Mouse (Mus musculus) CD4-positive helper T cell, adult 2 months (primary cell): ENCODE measurements around the gene Rbm20.

Experiments used
- DNase-seq: peaks from one replicate; pipeline ENCODE4 v3.0.0-alpha.2; 2012; ENCODE audit warnings: low read depth, missing footprints, low spot score

Gene Rbm20

DNA sequence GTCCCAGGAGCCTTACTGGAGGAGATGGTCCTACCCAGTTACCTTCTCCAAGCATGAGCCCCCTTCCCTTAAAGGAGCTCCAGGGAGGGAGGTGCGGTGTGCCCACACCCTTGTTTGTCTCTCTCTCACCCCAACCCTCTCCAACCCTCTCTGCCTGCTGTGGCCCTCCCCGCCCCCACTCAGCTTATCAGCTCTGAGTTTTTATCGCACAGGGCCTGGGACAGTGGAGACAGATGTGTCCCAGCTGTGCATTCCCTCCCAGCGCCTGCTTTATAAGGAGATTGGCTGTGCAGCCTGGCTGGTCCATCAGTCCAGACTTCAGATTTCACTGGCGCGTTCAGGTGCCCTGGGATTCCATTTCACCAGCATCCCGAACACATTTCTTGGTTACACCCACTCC, 132.9 kb downstream of the Rbm20 start:
- DNase-seq: peak; percentile 21

DNA sequence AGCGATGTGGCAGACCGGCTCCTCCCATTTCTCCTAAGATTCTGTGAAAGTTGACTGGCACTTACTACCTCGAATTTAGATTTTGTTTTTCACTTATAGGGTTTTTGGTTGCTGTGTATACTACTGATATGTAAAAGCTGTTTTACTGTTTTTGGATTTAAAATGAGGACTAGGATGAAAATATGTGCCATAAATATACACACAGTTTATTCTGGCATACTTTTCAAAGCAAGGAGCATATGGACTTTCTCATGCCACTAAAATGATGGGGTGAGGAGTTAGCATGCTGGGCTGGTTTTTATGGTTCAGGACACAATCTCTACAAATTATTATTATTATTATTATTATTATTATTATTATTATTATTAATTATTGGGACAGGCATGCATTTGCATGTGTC, 133.5 kb downstream of the Rbm20 start:
- DNase-seq: no peak

DNA sequence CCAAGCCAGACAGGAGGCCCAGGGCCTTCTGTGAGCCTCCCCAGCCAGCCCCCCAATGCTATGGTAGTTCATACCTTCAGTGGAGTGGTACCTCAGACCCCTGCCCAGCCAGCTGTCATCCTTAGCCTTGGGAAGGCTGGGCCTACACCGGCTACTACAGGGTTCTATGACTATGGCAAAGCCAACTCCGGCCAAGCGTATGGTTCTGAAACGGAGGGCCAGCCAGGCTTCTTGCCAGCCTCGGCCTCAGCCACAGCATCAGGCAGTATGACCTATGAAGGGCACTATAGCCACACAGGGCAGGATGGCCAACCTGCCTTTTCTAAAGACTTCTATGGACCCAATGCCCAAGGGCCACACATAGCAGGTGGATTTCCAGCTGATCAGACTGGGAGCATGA, 136.5 kb downstream of the Rbm20 start:
- no peak for DNase-seq

DNA sequence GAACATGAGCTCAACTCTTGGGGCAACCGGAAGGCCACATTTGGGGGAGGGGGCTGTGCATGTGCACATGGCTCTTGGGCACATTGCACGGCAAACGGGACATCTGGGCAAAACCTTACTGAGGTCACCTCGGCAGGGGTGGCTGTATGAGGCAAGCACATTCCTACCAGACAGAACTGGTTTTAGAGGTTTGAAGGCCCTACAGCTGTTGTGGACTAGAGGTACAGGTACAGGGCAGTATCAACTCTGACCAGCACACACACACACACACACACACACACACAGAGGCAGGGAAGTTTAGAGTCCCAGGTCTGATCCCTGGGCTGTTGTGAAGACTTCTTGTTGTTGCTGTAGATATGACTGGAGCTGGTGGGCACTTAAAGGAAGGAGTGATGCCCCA, 138.6 kb downstream of the Rbm20 start:
- no peak for DNase-seq

DNA sequence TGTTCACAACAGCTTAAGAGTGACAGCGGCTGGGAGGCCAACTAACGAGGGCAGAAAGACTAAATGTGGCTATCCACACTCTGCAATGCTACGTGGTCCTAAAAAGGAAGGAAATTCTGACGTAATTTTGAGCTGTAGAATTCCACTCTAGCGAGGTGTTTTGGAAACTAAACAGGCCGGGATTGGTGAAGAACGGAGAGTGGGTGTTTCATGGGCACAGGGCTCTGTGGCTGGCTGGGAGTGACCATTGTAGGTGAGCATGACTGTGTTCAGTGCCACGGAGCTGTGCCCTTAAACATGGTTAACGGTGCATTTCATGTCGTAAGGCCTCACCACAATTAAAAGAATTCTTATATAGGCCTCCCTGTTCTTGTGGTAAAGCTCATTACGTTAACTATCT, 139.1 kb downstream of the Rbm20 start:
- DNase-seq: no peak

DNA sequence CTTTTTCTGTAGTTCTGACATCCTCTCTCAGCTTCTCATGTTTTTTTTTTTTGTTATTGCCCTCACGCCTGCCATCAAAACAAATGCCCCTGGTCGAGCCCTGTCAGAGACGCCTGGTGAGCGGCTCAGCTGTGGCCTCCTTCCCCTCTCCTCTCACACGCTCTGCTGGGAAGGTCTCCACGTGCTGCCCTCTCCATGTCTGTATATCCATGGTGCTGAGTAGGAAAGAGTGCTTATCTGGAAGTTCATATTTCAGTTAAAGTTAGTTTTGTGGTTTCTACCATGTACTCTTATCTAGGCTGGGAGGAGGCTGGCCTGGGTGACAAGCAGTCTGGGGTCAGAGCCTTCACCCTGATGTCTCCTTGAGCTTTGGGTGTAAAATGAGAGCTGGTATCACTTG, 142.2 kb downstream of the Rbm20 start:
- no peak for DNase-seq

DNA sequence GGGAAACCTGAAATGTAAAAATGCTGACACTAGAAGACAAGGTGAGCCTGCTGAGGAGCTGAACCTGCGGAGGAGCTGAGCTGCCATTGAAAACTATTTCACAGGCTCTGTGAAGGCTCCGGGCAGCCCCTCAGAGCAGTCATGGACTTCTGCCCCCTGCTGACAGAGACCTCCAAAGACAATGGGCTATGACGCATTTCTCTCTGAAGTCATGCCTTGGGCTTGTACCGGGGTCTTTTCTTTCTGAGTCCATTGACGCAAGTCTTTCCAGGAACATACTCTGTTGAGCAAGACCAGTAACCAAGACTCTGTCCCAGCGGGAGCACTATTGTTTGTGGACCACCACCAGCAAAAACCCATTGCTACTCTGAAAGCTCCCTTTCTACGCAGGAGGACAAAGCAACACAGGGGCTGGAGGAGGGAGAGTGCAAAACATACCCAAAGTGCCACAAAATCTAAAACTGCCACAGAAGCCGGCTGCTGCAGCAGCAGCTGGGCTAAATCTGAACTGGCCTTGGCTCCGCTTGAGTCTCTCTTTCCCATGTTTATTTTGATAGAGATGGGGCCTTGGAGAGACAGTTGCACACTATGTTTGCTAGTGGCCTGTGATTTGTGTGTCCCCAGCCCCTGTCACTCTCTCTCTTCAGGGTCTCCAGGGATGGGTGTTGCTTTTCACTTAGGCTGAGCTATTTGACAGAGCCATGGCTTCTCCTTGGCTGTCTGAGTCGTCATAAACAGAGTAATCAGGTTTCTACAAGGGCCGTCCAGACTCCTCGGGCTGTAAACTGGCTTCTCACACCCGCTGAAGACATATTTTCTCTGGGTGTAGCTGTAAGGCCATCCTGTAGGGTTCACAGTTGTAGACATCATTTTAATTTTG, 144.4 kb downstream of the Rbm20 start:
- no peak for DNase-seq

DNA sequence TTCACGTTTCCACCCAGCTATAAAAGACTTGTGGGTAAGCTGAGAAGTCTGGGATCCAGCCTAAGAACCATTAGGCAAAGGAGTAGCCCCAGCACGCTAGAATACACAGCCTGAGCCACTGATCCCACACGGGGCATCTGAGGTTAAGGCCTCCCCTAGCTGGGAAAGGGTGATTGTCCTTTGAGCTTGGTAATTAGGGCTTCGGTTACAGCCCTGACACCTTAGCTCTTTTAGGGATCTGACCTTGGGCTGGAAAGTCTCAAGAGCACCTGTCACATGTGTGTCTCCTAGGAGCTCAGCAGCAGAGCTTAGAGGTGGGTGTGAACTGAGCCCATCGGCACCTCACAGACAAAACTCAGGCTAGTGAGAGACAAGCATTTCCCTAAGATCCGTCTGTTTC, 146.7 kb downstream of the Rbm20 start:
- DNase-seq: no peak

DNA sequence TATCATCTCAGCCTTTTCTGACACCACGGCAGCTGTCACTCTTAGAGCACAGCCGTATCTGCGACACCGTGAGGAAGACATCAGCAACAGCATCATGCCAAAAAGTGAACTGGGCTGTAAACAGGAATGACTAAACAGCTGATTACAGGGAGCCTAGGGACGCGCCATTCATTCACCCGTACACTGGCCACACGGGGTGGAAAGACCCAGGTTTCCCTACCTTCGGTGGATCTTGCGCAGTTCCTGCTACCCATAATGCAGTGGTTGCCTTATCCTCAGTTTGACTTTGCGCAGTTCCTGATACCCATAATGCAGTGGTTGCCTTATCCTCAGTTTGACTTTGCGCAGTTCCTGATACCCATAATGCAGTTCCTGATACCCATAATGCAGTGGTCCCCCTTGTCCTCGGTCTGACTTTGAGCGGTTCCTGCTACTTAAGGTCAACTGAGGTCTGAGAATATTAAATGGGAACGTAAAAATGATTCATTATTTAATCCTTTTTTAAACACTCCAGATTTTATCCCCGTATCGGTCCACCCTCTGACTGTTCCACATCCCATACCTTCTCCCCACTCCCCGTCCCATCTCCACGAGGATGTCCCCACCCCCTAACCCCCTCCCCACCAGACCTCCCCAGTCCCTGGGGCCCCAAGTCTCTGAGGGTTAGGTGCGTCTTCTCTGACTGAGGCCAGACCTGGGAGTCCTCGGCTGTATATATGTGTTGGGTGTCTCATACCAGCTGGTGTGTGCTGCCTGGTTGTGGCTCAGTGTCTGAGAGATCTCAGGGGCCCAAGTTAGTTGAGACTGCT, 148.0 kb downstream of the Rbm20 start:
- peak; percentile 65 for DNase-seq

DNA sequence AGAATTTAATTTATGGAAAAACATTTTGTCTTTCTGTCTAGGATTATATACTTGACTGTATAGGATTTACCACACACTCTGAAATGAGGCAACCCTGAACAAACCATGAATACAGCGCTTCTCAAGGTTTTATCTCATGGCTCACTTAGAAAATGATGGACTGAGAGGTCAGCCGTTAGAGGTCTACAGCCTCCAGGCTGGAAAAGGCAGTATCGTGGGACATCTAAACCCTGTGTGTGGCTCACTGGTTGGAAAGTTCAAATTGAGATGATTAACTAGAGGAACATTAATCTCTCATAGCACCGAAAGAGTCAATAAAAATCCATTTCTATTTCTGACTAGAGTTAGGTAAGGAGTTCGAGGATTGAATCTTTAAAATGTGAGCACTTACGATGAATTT, 152.9 kb downstream of the Rbm20 start:
- no peak for DNase-seq

DNA sequence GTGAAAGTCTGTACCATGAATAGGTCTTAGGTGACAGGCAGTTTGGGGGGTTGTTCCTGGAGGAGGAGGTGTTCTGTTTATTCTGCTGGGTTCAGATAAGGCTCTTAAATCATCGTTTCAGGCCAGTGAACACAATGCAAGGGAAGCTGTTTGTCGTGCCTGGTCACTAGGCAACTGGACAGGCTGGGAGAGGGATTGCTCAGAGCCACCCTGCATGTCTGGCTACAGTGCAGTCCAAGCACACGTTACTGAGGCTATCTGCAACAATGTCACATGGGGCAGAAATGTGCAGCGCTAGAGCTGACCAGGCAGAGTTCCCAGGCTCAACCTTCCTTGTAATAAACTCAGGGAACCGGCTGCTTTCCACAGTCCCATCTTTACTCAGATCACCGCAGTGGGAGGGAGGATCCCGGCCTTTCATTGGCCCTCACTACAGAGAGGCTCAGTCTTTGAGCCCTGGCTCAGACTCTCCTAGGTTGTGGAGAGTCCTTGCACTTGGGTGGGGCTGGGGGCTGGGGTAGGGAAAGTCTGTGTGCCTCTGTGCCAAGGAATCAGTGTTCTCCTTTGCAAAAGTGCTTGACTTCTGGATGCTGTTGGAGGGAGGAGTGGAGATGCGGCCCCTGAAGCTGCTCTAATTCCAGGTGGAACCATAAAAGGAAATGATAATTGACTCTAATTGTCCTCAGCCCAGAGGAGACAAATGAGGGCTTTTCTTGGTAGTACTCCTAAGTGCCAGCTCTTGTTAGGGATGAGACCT, 153.5 kb downstream of the Rbm20 start:
- no peak for DNase-seq

DNA sequence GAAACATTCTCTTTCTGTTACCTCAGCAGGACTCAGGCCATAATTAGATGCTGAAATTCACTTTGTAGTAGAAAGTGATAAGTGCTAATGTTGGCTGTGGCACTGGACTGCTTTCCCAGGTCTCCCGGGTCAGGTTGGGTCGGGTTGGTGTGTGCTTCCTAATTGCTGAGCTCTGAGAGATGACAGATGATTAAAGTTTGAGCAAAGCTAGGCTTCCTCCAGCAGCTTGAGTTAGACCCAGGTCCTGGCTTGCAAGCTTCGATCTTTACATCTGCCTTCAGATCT, 154.0 kb downstream of the Rbm20 start:
- DNase-seq: no peak

DNA sequence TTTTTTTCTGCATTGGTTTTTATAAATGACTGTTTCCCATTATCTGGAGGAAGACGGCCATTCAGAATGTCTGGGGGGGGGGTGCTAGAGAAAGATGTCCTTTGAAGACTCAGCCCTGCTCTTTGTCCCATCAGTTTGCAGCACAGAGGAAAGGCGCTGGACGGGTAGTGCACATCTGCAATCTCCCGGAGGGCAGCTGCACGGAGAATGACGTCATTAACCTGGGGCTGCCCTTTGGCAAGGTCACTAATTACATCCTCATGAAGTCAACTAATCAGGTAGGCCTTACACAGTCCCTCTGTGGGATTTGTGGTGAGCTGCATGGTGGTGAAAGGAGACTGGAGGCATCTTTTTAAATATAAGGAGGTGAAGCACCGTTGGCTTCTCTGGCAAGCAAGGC, 155.4 kb downstream of the Rbm20 start:
- DNase-seq: no peak

DNA sequence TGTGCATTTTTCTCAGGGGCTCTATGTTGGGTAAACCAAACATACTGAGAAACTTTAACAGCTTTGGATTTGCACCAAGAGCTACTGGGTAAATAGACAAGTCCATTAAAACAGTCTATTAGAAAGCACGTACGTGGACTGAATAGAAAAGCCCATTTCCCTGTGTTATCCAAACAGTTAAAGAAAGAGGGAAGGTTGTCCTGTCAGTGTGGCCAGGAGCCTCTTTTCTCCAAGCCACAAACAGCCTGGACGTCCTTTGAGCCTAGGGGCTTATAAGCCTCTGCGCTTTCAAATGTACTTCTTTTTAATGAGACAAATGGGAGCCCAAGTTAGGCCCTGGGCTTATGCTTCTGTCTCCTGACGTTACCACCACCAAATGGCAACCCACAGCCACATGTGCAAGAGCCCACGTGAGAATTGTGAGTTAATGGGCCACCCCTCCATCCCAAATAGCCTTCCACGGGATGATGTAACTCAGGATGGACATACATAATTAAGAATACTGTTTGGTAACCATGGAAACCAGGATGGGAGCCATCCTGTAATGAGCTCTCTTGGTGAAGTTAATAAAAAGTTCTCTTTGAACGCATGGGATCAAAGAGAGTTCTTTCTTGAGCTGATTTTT, 156.8 kb downstream of the Rbm20 start:
- no peak for DNase-seq

DNA sequence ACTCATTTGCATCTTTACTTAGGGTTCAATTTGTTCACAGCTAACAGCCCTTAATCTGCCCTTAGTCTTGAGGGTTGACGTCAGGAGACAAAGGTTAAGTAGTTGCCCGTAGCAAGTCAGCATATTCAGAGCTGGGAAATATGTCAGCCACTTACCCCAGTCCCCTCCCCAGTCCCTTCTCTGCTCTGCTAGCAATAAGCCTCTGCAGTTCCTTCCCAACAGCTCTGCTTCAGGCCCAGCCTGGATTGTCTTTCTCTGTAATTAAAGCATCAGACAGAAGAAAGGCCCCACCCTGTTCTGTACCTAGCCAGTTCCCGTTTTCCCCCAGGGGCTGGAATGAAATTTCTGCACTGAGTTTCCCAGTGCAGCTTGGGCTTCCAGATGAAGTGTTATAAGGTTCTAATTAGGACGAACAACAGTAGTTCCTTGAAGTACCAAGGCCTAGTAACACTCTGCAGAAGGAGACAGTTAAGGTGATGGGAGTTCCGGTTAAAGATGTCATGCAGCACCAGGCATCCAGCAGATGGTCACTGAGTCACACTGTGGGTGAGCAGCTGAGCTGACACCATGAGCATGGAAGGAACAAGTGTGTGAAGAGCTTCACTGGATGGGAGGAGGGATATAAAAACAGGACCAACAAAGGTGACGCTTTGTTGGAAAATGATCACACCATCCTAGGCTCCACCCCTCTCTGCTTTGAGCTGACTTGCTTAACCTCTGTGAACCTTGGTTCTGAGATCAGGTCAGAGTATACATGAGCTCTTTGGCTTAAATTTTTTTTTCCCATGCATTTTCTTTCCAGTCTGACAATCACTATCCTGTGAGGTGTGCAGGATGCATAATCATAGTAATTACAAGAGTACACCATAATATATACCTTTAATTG, 159.7 kb downstream of the Rbm20 start:
- no peak for DNase-seq

DNA sequence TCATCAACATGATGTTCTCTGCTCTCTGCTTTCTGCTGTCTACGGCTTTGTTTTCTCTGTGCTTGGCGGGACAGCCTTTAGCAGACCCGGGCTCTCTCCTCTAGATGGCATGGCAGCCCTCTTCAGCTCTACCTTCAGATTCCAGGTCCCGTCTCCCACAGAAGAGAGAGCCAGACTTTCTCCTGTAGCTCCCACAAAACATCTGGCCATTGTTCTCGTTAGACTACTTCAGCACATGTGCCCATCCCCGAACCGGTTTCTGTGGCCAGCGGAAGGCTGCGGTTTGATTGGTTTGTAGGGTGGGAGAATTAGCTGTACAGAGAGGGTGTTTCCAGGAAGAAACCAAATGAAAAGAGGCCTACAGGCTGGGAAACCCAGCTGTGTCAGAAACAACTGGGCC, 161.7 kb downstream of the Rbm20 start:
- no peak for DNase-seq

DNA sequence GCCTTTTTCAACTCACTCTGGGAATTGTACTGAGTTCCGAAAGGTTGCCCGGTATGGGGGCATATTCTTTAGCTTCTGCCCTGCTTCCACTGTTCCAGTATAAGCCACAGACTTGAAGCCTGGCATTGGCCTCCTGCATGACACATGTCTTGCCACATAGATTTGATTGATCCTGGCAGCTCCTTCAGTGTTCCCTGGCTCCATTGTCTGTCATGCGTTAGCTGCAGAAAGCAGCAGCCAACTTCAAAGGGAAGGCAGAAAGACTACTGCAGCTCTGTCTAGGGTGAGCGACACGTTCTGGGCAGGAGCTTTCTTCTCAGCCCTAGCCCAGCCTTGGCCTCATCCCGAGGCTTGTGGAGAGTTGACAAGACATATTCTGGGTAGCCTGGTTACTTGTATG, 162.7 kb downstream of the Rbm20 start:
- DNase-seq: no peak

DNA sequence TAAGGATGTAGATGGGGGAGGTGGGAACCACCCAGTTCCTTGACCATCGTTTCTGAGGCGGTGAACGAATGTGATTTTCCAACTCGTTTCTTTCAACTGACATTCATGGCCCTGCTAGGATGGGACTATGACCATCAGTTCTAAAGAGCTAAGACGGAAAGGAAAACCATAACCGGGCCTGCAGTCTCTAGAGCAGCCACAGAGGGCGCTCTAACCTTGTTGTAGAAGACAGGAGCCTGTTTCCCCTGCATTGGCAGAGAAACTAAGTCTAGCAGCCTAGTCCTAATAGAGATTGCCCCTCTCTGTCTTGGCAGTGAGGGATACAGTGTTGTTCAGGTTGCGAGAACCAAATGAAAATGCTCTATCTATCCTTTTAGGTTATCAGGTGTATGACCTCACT, 164.8 kb downstream of the Rbm20 start:
- peak; percentile 79 for DNase-seq

DNA sequence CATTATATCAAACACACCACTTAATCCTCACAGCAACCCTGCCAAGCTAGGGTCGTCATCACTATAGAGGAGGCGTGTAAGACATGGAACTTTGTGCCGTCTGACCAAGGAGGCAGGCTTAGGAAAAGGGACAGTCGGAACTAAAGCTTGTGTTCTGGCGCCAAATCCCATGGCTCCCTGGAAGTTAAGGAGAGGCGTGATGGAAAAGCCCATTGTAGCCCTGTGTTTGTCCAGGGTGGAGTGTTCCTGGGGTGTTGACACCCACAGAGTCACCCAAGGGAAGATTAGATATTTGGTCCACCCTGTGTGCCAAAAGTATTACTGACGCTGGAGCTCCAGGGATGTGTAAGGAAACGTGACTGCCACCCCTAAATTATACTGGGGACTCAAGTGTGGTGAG, 166.9 kb downstream of the Rbm20 start:
- no peak for DNase-seq

DNA sequence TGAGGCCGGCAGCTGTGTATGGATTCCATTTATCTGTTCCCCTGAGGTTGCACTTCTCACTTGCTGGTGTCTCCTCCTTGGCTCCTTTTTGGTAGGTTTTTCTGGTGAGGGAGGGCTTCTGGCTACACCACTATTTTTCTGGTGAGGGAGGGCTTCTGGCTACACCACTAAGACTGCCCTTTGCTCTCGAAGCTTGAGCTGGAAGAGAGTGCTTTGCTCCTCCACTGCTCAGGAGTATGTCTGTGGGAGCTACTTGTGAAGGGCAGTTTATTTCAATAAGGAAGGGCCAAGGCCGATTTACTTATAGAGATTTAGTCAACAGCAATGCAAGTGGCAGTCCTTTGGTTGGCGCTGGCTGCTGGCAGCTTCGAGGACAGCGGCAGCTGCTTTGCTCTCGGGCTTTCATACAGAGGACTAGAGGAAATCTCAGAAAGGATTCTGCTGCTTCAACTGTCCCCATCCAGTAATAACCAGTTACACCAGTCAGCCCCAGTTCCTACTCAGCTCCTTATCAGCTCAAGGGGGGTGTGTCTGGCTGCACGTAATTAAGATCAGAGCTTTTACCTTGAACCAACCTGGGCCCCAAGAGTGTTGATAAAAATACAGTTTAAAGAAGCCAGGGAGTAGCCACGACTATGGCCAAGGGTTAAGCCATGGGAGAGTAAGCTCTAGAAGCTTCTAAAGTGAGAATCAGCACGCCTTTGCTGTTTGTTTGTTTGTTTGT, 171.3 kb downstream of the Rbm20 start:
- no peak for DNase-seq
